Mouse (Mus musculus): Measurements from ENCODE around the gene Foxl1.

Foxl1 gene

DNA sequence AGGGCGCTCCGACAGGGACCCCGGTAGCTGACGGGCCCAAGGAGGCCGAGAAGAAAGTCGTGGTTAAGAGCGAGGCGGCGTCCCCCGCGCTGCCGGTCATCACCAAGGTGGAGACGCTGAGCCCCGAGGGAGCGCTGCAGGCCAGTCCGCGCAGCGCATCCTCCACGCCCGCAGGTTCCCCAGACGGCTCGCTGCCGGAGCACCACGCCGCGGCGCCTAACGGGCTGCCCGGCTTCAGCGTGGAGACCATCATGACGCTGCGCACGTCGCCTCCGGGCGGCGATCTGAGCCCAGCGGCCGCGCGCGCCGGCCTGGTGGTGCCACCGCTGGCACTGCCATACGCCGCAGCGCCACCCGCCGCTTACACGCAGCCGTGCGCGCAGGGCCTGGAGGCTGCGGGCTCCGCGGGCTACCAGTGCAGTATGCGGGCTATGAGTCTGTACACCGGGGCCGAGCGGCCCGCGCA is 10.5 kb upstream of the Foxl1 start:
- CTCF ChIA-PET: interaction anchor here in 3 of 4 experiments (0.9 to 5.7 kb wide), 11 partner anchors 8 to 425 kb away, joined by 3 to 32 read pairs (median 5); partner anchors contain the start of gene Foxl1 (in 1 of the 3)

DNA sequence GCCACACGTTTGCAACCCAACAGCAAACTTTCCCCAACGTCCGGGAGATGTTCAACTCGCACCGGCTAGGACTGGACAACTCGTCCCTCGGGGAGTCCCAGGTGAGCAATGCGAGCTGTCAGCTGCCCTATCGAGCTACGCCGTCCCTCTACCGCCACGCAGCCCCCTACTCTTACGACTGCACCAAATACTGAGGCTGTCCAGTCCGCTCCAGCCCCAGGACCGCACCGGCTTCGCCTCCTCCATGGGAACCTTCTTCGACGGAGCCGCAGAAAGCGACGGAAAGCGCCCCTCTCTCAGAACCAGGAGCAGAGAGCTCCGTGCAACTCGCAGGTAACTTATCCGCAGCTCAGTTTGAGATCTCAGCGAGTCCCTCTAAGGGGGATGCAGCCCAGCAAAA is 9.8 kb upstream of the Foxl1 start:
- POLR2A ChIA-PET: interaction anchor here in 3 of 4 experiments (0.6 to 1.5 kb wide), 6 partner anchors 8 to 30 kb away, joined by 3 to 4 read pairs (median 3); partner anchors contain the start of gene Mthfsd (in 1 of the 3)

More for the DNA sequence above, 10.5 kb upstream of the Foxl1 start:
- POLR2A ChIA-PET: interaction anchor here (0.6 to 1.8 kb wide), 5 partner anchors 9 to 205 kb away, joined by 3 to 4 read pairs (median 4); partner anchors contain the start of genes Foxl1 (in 1 of the 4) and Mthfsd (in 1 of the 4)

DNA sequence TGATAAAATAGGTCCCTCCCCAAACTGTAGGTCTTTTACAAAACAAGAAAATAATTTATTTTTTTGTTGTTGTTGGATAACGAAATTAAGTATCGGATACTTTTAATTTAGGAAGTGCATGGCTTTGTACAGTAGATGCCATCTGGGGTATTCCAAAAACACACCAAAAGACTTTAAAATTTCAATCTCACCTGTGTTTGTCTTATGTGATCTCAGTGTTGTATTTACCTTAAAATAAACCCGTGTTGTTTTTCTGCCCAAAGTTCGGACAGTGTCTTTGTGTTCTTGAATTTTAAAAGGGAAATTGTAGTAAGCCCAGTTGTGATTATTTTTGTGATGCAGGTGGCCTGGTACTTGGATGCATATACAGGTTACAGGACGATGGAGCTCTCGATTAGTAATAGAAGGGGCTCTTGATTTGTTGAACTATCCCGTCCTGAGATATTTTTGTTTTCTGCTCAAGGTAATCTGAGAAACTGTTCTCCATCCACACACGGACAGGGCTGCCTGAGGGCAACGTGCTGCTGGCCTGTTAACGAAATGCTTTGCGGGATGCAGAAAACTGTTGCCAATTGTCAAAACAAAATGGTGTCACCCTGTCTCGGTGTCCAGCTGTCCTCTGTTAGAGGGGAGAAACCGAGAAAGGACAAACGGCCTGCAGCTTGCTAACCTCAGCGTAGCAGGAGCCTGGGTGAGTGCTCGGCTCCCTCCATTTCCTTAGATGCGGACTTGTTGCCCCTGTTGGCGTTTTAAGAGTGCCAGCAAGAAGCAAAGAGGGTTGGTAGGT is 8.9 kb upstream of the Foxl1 start:
- ChIA-PET POLR2A (interaction anchor here in 3 of 4 experiments (0.5 to 1.3 kb wide), 6 partner anchors 8 to 366 kb away, joined by 3 to 4 read pairs (median 4); partner anchors contain the start of gene Mthfsd (in 1 of the 3)), CTCF (interaction anchor here in 2 of 4 experiments (1.1 to 1.2 kb wide), 3 partner anchors 10 to 96 kb away, joined by 3 to 5 read pairs (median 5); partner anchors contain the start of gene Mthfsd (in 1 of the 2))

More for the DNA sequence above, 9.8 kb upstream of the Foxl1 start:
- CTCF ChIA-PET: interaction anchor here in 3 of 4 experiments (0.5 to 1.2 kb wide), 4 partner anchors 10 to 97 kb away, joined by 3 to 13 read pairs (median 5); partner anchors contain the start of gene Mthfsd (in 1 of the 3)

DNA sequence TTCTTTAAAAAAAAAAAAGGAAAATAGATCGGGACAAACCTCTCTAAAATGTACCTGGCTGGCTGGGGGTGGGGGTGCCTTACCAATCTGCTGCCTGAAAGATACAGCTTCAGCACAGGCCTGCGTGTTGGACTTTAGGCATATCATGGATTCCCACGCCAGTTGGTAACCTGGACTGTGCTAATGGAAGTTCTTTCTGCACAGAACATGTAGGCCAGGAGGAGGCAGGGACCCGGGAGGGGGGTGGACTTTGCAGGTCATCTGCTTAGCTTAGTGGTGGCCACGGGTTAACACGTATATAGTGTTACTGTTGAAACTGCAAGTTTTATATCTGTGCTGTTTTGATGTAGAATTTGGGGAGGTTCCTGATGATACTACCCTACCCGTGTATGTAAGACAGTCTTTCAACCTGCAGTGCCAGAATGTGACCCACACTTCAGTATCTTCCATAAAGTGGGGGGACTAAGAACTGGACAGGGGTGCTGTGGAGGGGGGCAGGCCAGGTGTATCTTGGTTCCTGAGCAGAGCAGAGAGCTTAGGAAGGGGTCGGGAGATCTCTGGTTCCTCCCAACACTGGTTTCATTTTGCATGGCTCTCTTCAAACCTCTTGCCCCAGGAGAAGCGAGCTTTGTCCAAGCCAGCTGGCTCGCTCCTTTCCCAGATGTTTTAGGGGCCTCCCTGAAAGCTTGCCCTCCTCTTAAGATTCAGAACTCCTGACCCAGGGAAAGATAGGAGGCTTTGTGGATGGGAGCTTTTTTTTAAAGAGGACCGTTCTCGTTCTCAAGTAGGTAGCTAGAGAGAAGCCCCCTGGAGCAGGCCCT is 7.9 kb upstream of the Foxl1 start:
- ChIA-PET POLR2A (interaction anchor here in 2 of 4 experiments (0.5 to 0.6 kb wide), 2 partner anchors 55 to 365 kb away, joined by 4 read pairs; no protein-coding TSS in a partner anchor), CTCF (interaction anchor here in 1 of 4 experiments (0.6 kb wide), 1 partner anchor 742 kb away, joined by 4 read pairs; no protein-coding TSS in a partner anchor)

DNA sequence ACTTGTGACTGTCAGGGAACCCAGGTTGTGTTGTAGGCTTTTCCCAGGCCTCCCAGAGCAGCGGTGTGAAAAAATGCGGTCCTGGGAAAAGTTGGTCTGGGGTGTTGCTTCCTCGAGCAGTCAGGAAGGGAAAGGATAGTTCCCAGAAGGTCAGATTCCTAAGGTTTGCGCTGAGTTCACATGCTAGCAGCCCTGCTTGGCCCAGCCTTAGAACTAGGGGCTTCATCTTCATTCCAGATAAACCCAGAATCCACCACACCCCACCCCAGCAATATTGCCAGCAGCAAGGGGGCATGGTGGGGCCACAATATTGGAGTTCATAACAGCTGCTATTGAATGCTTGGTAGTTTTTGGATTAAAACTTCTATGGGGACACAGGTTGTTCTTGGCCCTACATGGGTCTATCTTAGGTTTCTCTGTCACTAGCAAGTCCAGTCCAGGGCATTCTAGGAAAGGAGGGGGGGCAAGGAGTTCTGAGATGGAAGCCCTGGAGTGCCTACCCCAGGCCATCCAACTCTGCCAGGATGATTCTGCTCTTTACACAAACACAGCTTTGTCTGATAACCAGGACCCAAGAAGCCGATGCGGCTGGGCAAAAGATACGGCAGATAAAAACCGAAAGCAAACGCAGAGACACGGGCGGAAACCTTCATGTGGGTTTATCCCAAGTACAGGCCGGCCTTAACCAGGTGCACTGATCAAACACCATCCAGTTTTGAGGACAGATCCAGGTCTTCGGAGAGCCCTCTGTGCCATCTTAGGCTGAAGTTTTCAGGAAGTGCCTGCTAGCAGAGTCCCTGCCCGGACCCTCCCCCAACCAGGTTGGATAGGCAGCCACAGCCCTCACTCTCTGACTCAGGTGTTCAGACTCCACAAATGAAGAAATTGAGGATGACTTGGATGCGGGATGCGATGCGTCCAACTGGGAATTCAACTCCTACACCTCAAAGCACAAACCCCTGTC is 7.0 kb upstream of the Foxl1 start:
- ChIA-PET CTCF (interaction anchor here in 1 of 4 experiments (0.6 kb wide), 1 partner anchor 743 kb away, joined by 4 read pairs; no protein-coding TSS in a partner anchor), POLR2A (no interaction called here)

DNA sequence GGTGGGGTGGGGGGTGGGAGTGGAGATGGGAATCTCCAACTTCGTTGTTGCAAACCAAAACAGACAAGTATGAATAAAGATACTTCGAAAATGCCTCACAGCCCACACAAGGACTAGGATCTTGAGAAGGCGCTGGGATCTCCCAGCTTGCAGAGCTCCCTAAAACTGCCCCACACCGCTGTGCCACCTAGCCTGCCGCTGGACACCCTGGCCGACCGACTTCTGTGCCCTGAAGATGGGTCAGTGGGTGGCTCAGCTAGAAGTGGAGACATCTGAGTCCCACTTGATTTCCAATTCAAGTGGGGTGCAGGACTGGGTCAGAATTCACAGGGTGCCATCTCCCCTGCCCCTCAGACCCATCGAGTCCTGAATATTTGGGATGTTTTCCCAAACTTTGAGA is 6.0 kb upstream of the Foxl1 start:
- ChIA-PET POLR2A (no interaction called here), CTCF (no interaction called here)

DNA sequence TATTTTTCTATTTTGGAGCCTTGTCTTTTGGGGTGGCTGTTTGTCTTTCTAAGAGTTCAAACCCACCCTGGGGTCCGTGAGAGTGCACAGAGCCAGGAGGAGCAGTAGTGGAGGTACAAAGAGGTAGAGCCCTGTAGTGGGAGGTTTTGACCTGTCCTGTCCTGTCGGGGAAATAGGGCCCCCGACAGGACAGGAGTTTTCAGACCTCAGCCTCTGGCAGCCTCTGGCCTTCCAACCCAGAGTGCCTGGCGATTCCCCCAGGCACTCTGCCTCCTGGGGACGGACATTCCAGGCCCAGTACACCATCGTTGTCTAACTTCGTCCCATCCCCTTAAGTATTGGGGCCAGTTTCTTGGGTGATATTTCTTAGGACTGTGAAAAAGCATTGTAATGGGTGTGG is 5.4 kb upstream of the Foxl1 start:
- ChIA-PET CTCF (no interaction called here), POLR2A (no interaction called here)

DNA sequence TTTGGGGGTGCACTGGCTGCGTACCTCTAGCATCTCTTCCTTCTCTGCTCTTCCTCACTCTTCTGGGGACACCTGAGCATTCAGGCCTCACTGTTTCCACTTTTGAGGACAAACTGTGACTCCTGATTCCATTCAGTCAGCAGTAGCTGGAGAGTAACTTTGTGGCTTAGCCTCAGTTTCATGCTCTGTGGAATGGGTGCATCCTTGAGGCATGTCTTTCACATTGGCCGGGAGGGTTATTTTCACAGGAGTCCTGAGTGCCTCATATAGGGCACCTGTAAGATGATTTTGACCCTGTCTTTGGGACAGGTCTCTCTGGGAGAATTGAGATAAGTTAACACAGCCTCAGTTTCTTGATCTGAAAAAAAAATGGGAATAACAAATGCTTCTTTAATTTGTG is 4.6 kb upstream of the Foxl1 start:
- CTCF ChIA-PET: no interaction called here
- POLR2A ChIA-PET: no interaction called here

DNA sequence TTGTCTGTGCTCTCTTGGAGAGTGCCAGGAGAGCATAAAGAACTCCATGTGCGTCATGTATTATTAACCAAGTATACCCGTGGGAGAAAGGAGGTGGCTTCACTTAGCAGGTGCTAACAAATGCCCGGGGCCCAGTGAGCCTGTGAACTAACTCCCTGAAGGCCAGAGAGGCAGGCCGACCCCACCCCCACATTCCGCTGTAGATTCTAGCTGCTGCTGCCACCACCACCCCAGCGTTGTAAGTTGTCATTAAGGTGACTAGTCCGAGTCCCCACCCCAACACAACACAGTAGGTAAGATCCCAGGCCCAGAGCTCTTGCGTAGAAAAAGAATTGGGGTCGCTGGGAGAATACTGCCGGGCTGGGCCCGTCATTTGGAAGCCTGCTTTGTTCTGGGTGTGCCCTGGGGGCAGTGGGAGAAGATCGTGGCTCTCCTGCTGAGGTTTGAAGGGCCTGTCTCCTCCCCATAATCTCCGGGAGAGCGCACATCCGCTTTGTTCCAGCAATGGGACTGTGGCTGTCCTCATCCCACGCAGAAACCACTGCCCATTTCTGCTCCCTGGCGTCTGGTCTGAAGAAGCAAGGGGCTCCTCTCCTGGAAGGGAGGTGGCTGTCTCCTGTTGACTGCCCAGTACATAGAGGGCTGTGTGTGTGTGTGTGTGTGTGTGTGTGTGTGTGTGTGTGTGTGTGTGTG is 3.0 kb upstream of the Foxl1 start:
- CTCF ChIA-PET: interaction anchor here in 3 of 4 experiments (0.5 to 1.8 kb wide), 23 partner anchors 8 to 666 kb away, joined by 3 to 14 read pairs (median 4); partner anchors contain the start of genes Foxc2 (in 1 of the 3) and Mthfsd (in 1 of the 3)
- POLR2A ChIA-PET: interaction anchor here in 3 of 4 experiments (0.7 to 1.4 kb wide), 6 partner anchors 9 to 788 kb away, joined by 3 to 9 read pairs (median 4); partner anchors contain the start of genes Fbxo31 (in 1 of the 3) and Foxc2 (in 1 of the 3)

DNA sequence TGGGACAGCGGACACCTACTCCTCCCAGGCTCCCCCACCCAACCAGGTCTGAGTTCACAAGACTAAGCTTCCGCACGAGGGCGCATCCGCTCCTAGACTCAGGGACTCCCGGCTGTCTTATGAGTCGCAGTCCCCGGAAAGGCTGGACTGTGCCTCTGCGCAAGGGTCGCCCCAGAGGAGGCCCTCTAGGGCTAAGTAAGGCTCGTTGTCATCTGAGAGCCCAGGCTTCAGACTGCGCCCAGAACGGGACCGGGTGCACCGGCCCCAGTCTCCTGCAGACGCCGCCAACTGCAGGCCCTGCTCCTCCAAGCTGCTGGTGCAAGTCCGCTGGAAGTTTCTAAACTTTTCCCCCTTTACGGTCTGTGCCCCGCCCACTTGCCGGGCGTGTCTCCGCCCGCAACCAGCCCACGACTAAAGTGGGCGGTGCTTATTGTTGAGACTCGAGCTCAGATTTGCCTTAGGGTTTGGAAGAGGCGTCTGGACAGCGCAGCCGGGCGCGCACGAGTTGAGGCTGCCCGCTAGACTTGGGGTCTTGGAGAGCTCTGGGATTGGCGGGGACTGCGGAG is 2.3 kb upstream of the Foxl1 start:
- POLR2A ChIA-PET: interaction anchor here in 3 of 4 experiments (0.7 to 1.4 kb wide), 8 partner anchors 8 to 787 kb away, joined by 3 to 9 read pairs (median 4); partner anchors contain the start of genes Fbxo31 (in 1 of the 3) and Foxc2 (in 1 of the 3)
- CTCF ChIA-PET: interaction anchor here in 3 of 4 experiments (0.5 to 1.8 kb wide), 35 partner anchors 9 to 665 kb away, joined by 3 to 14 read pairs (median 4); partner anchors contain the start of genes Foxc2 (in 1 of the 3) and Mthfsd (in 1 of the 3)

DNA sequence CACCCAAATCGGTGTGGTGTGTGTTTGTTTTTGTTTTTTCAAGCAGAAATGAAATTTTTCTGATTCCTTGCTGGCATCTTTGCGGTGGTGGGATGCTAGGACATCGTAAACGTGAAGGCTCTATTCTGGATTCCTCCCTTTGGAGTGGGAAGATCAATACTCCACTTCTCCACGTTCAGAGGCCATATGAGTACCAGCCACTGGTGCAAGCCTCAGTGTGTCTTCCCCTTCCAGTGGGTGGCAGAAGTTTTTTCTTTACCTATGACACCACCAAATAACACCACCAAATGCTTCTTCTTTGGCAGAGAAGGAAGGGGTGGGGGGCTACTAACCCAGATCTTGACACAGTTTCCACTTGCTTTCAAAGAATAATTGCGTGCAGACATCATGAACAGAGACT is 1.5 kb upstream of the Foxl1 start:
- ChIA-PET POLR2A (interaction anchor here in 2 of 4 experiments (0.7 to 1.4 kb wide), 5 partner anchors 8 to 233 kb away, joined by 3 to 9 read pairs (median 4); partner anchors contain the start of gene Foxc2 (in 1 of the 2)), CTCF (interaction anchor here in 2 of 4 experiments (0.5 to 1.8 kb wide), 15 partner anchors 8 to 421 kb away, joined by 3 to 14 read pairs (median 5); partner anchors contain the start of genes Foxc2 (in 1 of the 2) and Mthfsd (in 1 of the 2))

DNA sequence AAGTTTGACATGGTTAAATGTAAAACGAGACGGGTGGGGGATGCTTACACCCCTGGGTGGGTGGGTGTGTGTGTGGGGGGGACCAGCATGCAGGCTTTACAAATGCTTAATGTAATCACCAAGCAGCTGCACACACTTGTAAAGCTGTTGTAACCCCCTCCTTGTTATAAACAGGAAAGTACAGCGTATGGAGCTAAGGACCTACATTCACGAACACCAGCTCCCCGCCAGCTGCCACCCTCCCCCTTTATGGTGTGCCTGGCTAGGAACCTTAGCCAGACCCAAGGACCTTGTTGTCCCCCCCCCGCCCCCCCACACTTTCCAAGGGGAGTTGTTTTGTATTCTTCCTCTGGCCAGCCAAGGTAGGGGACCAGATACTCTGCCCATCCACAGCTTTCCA is 1.0 kb upstream of the Foxl1 start:
- ChIA-PET POLR2A (interaction anchor here in 2 of 4 experiments (0.9 to 1.2 kb wide), 3 partner anchors 9 to 34 kb away, joined by 3 to 4 read pairs (median 3); no protein-coding TSS in a partner anchor), CTCF (interaction anchor here in 2 of 4 experiments (0.6 to 0.9 kb wide), 4 partner anchors 108 to 410 kb away, joined by 3 to 5 read pairs (median 4); no protein-coding TSS in a partner anchor)

DNA sequence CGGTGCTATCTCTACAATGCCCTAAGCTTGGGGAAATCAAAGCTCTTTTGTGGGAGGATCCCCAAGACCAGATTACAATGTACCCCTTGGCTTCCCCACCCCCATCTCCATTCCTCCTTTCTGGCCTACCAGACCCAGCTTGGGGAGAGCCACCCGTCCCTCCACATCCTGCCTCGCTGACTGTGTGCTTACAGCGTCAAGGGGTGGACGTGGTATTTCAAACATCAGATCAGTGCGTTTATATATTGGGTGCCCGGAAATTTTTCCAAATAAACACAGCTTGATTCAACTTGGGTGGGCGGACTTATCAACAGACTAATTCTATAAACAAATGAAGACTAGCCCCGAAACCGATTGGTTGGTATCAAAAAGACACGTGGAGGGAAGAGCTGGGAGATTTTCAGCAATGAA is 444 bp upstream of the Foxl1 start:
- CTCF ChIA-PET: interaction anchor here in 1 of 4 experiments (0.6 to 0.7 kb wide), 4 partner anchors 18 to 1376 kb away, joined by 3 to 5 read pairs (median 4); no protein-coding TSS in a partner anchor
- POLR2A ChIA-PET: interaction anchor here in 2 of 4 experiments (0.9 to 1.2 kb wide), 3 partner anchors 9 to 35 kb away, joined by 3 to 4 read pairs (median 3); no protein-coding TSS in a partner anchor

DNA sequence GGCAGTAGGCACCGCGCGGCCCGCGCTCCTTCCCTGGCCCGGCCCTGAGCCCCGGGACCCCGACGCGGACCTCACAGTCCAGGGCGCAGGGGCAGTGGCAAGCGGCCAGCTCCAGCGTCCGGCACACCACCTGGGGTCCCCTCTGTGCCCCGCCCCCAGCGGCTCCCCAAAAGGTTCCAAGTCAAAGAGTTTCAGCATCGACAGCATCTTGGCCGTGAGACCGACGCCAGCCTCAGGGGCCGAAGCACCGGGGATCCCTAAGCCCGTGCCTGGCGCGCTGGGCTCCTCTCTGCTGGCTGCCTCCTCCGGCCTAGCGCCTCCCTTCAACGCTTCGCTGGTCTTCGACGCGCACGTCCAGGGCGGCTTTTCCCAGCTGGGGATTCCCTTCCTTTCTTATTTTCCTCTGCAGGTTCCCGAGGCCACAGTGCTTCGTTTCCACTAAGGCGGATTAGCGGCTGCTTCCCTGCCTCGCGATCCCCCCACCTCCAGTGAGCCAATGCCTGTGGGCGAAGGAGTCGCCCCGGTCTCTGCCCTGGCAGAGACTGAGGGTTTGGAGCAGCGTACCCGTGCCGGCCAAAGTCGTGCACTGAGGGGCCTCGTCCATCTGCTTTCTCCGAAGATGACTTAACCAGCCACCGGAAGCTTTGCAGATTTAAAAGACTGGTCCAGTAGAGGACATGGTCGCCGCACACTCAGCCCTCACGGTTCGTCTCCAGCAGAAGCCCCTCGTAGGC is 958 bp downstream of the Foxl1 start:
- ChIA-PET POLR2A (interaction anchor here in 1 of 4 experiments (0.7 to 1.3 kb wide), 3 partner anchors 12 to 20 kb away, joined by 3 to 4 read pairs (median 3); partner anchors contain the start of genes Foxc2 and Mthfsd), CTCF (interaction anchor here in 3 of 4 experiments (0.5 to 1.5 kb wide), 7 partner anchors 11 to 500 kb away, joined by 3 to 13 read pairs (median 3); partner anchors contain the start of gene Foxc2 (in 1 of the 3))

All from embryonic stem cell, embryonic (primary cell).